Mouse (Mus musculus) small intestine, adult 2 months (tissue): Measurements from ENCODE around the gene Tmem222. TPM values are rescaled to one million over a fixed set of nuclear protein-coding genes. Genes with fewer than 3 reads are reported as not detected.

Experiments
- H3K27ac ChIP-seq: fragments of 200-500 bp; 2 replicates; pipeline ENCODE4 v1.5.1; 2012; ENCODE audit warnings: low read depth, low read length, control low read depth, inconsistent platforms; ENCODE audit not compliant: insufficient read depth
- H3K27me3 ChIP-seq: fragments of 200-500 bp; 2 replicates; pipeline ENCODE4 v1.6.1; 2012; ENCODE audit warnings: mild to moderate bottlenecking, moderate library complexity, low read length, inconsistent platforms; ENCODE audit not compliant: control insufficient read depth, insufficient read depth
- H3K36me3 ChIP-seq: fragments of 200-500 bp; 2 replicates; pipeline ENCODE4 v1.6.1; 2012; ENCODE audit warnings: mild to moderate bottlenecking, low read length, control low read depth, inconsistent platforms; ENCODE audit not compliant: control insufficient read depth, insufficient read depth
- H3K4me1 ChIP-seq: fragments of 200-500 bp; 2 replicates; pipeline ENCODE4 v1.6.1; 2012; ENCODE audit warnings: low read length, inconsistent platforms, mixed read lengths; ENCODE audit not compliant: control insufficient read depth, insufficient read depth, insufficient read length
- H3K4me3 ChIP-seq: fragments of 200-500 bp; 2 replicates; pipeline ENCODE4 v1.5.1; 2012; ENCODE audit warnings: low read depth, mild to moderate bottlenecking, control low read depth, inconsistent platforms, low read length, moderate library complexity
- CTCF ChIP-seq: fragments of 200-500 bp; IDR thresholded peaks from 2 replicates; pipeline ENCODE4 v1.5.1; 2012; ENCODE audit warnings: low read depth, mild to moderate bottlenecking, control low read depth, inconsistent platforms, low read length, moderate library complexity, mixed read lengths; ENCODE audit not compliant: insufficient replicate concordance, insufficient read length; ENCODE audit errors: extremely low read depth
- POLR2A ChIP-seq: fragments of 200-500 bp; IDR thresholded peaks from 2 replicates; pipeline ENCODE4 v1.6.1; 2012; ENCODE audit warnings: low read depth, mild to moderate bottlenecking, control low read depth, inconsistent platforms, low read length, moderate library complexity
- WGBS: fragments of 180-500 bp; shearing (Covaris S2); methylation state at CpG from one replicate; pipeline ENCODE4 v1.1.7; 2018; 5-methylcytosine and 5-hydroxymethylcytosine counted together
- polyA plus RNA-seq: library from polyadenylated mRNA; depleted of rRNA; stranded (reverse); fragments of >200 nt; gene quantifications from 2 replicates; pipeline ENCODE4 v1.2.3, GENCODE M21; 2012

The Tmem222 gene
- polyA plus RNA-seq, 1 experiment, result 58.0 TPM

GRCm38 (mm10) chr4:133233285-133233976 is 44.2 kb downstream of the Tmem222 start:
- Histone ChIP-seq H3K36me3 (no peaks in the 10 kb centered on the region), H3K4me3 (no peak overlapping the region), H3K27ac (no peak overlapping the region), H3K27me3 (no peaks in the 10 kb centered on the region), H3K4me1 (no peaks in the 10 kb centered on the region)
- peak; percentile 80; the same call in 1 of the 2 replicates for TF ChIP-seq CTCF
- no peak for TF ChIP-seq POLR2A
- 27% methylated on average over 10 of the region's 10 CpGs for WGBS

GRCm38 (mm10) chr4:133229582-133229981 is 48.0 kb downstream of the Tmem222 start:
- H3K36me3 ChIP-seq, result no peaks in the 10 kb centered on the region
- no peaks in the 10 kb centered on the region for H3K4me1 ChIP-seq
- WGBS, result 84% methylated on average over 8 of the region's 8 CpGs
- no peak overlapping the region for H3K4me3 ChIP-seq
- TF ChIP-seq CTCF (no peak), POLR2A (no peak)
- no peak overlapping the region for H3K27ac ChIP-seq
- H3K27me3 ChIP-seq, result no peaks in the 10 kb centered on the region

- no peaks in the 10 kb centered on the region for H3K4me1 ChIP-seq
- WGBS, result 65% methylated on average over 8 of the region's 8 CpGs
Measured at GRCm38 (mm10) chr4:133227636-133228035, 50.0 kb downstream of the Tmem222 start.

DNA sequence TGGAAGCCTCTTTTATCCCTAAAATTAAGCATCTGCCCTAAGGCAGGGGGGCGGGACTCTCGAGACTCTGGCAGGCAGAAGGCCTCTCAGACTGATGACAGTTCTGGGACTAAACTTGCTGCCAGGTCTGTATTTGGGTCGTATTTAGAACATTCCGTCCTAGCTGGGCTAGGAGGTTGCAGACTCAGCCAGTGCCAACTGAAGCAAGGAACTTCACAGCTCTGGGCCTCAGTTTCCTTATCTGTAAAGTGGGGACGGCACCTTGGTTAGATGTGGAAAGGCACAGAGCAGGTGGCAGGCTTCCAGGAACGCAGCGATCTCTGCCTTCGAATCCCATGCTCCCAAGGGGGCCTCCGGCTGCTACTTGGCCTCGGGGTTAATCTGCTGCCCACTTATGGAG is 51.5 kb downstream of the Tmem222 start:
- Histone ChIP-seq H3K36me3 (no peaks in the 10 kb centered on the region), H3K27me3 (no peaks in the 10 kb centered on the region), H3K4me1 (no peaks in the 10 kb centered on the region), H3K27ac (no peak overlapping the region), H3K4me3 (no peak overlapping the region)
- 74% methylated on average over 10 of the region's 10 CpGs for WGBS
- TF ChIP-seq POLR2A (no peak), CTCF (no peak)

More at GRCm38 (mm10) chr4:133227636-133228035, 50.0 kb downstream of the Tmem222 start:
- Histone ChIP-seq H3K36me3 (no peaks in the 10 kb centered on the region), H3K27ac (no peak overlapping the region), H3K4me3 (no peak overlapping the region), H3K27me3 (no peaks in the 10 kb centered on the region)
- TF ChIP-seq CTCF (no peak), POLR2A (no peak)

DNA sequence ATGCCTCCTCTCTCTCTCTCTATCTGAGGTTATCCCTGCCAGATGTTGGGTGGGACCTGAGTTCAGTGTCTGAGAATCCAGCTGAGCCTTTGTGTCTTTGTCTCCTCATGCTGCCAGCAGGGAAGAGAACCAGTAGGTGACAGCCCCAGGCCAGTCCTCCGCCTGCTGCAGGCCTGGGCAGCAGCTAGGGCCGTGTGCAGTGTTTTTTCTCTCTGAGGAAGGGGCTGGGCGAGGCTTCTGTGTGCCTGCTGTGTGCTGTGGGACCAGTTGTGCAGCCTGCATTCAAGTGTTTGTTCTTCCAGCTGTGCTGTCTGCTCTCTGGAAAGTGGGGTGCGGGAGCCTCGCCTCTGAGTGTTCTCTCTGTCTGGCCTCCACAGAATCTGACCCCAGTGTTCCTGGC is 53.7 kb downstream of the Tmem222 start:
- H3K4me1 ChIP-seq, result peaks cover 5% of the 10 kb centered on the region; the same call in 1 of the 2 replicates
- no peak overlapping the region for H3K27ac ChIP-seq
- H3K36me3 ChIP-seq, result no peaks in the 10 kb centered on the region
- TF ChIP-seq CTCF, result no peak
- no peak overlapping the region for H3K4me3 ChIP-seq
- no peaks in the 10 kb centered on the region for H3K27me3 ChIP-seq
- 69% methylated on average over 5 of the region's 5 CpGs for WGBS

DNA sequence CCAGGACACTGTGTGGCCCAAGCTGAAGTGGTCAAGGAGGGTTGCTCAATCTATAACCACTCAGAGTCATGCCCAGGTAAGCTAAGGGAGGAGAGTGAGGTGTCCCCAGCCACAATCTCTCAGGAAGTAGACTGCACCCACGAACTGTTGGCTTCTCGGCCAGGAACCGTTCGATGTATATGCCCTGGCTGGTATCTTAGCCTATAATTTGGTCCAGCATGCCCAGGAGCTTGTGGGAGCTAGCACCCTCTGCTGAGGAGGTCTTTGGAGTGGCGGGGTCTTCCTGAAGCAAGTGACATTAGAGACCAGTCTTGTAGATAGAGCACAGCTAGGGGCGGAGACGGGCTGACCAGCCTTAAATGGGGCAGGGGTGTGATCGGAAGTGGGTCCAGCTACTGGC is 55.9 kb downstream of the Tmem222 start:
- no peak overlapping the region for H3K27ac ChIP-seq
- peaks cover 5% of the 10 kb centered on the region; the same call in 1 of the 2 replicates for H3K4me1 ChIP-seq
- H3K27me3 ChIP-seq, result no peaks in the 10 kb centered on the region
- H3K36me3 ChIP-seq, result no peaks in the 10 kb centered on the region
- no peak overlapping the region for H3K4me3 ChIP-seq
- TF ChIP-seq CTCF, result no peak
- no peak for TF ChIP-seq POLR2A
- WGBS, result 91% methylated on average over 8 of the region's 8 CpGs

DNA sequence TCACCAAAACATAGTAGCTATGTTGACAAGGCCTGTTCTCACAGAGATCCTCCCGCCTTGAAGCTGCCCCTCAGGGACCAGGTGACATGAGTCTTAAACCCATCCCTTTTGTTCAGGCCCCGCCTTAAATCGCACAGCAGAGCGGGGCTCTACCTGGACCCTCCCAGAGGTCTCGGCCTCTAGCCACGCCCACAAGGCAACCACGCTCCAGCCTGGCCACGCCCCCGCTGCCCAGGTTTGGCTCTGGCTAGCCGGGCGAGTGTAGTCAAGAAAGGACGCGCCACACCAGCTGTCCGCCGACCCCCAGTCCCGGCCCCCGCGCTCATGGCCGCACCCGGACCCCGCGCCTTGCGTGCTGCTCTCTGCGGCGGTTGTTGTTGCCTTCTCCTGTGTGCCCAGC is 56.9 kb downstream of the Tmem222 start:
- 11% methylated on average over 25 of the region's 25 CpGs for WGBS
- Histone ChIP-seq H3K4me1 (peaks cover 5% of the 10 kb centered on the region; the same call in 1 of the 2 replicates), H3K27me3 (no peaks in the 10 kb centered on the region), H3K36me3 (no peaks in the 10 kb centered on the region), H3K4me3 (peak overlapping the region; percentile 30; the same call in 1 of the 2 replicates), H3K27ac (no peak overlapping the region)
- TF ChIP-seq POLR2A (no peak), CTCF (no peak)

- Histone ChIP-seq H3K27ac (no peak overlapping the region), H3K27me3 (no peaks in the 10 kb centered on the region), H3K4me3 (no peak overlapping the region), H3K36me3 (no peaks in the 10 kb centered on the region), H3K4me1 (peaks cover 5% of the 10 kb centered on the region; the same call in 1 of the 2 replicates)
- 64% methylated on average over 3 of the region's 3 CpGs for WGBS
- no peak for TF ChIP-seq POLR2A
- TF ChIP-seq CTCF, result no peak
Measured at GRCm38 (mm10) chr4:133218745-133219144, 58.8 kb downstream of the Tmem222 start.
